Mouse (Mus musculus): Measurements from ENCODE around the gene Qser1. TPM values are rescaled to one million over a fixed set of nuclear protein-coding genes. Genes with fewer than 3 reads are reported as not detected.

The Qser1 gene
- 0.89 TPM for polyA plus RNA-seq (2017; shearing (Covaris generic))

DNA sequence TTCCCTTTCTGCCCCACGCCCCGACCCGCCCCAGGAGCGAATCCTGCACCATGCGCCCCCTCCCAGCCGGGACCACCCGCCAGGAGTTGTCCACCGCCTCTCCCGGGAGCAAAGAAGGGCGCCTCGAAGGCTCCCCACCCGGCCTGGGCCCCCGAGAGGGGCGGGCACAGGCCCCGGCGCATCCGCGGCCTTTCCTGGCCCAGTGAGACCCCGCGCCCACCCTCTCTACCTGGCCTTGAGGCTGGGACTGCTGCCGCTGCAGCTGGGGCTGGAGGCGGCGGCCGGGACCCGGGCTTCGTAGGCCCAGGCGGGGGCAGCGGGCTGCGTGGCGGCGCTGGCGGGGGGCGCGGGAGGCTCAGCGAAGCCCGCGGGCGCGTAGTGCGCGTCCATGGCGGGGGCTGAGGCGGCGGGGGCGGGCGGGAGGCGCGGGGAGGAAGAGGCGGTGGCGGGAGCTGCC lies at the start of gene Qser1:
TSS of gene Qser1 (minus strand) at position 390 of the 457 bp plus-strand sequence.

DNA sequence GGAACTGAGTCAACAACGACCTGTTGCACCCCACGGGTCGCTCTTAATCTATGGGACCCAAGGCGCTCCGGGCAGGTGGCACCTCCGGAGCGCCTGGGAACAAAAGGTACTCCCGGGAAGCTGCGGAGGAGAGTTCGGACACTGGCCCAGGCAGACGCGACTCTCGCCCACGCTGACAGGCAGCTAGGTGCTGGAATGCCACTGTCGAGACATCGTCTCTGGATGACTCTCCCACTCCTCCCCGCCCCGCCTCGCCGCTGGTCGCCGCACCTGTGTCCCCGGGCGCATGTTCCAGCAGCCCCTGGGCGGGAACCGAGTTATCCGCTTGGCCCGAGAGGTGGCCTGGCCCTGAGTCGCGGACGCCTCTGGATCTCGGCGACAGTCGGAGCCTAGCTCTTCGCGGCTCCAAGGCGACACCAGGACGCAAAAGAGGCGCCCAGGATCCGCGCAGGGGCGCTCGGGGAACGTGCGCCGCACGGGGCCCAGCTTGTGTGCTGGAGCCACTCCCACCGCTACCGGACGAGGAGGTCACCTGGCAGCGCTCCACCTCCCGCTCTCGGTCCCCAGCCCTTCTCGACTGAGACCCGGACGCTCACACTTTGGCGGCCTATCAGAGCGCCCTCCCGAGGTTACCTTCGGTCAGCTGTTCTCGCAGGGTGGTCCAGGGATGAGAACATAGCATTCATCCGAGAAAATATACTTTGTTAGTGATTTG lies 32.9 kb upstream of the Qser1 start, which contains the start of gene Prrg4:
TSS of gene Prrg4 (minus strand) at position 601 of the 715 bp plus-strand sequence.

DNA sequence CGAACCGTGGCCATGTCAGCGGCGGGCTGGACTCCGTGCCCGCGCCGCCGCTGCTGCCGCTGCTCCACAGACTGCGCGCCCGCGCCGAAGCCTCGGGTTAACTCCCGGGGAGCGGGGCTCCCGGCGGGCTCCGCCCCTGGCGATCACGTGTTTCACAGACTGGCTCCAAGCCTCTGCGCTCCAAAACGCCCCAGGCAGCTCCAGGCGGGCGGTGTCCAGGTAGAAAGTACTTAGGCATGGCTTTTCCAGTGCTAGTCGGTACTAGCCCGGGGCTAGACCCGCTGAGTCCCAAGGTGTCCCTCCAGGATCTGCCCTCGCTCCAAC lies 73.9 kb downstream of the Qser1 start, which contains the start of gene Depdc7:
TSS of gene Depdc7 (minus strand) at position 138 of the 324 bp plus-strand sequence.

DNA sequence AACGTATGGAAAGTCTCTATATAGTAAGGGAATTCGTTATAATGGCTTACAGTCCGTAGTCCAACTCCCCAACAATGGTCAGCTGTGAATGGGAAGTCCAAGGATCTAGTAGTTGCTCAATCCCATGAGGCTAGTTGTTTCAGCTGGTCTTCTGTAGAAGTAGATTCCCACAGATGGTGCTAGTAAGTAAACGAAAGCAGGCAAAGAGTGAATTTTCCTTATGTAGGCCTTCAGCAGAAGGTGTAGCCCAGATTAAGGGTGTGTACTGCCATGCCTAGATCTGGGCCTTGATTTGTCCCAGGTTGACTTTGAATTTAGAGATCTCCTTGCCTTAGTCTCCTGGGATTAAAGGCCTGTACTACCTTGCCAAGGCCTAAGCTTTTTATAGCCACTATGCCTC lies 100.3 kb downstream of the Qser1 start, which contains the start of gene Pin1rt1:
TSS of gene Pin1rt1 (minus strand) at position 101 of the 400 bp plus-strand sequence.

DNA sequence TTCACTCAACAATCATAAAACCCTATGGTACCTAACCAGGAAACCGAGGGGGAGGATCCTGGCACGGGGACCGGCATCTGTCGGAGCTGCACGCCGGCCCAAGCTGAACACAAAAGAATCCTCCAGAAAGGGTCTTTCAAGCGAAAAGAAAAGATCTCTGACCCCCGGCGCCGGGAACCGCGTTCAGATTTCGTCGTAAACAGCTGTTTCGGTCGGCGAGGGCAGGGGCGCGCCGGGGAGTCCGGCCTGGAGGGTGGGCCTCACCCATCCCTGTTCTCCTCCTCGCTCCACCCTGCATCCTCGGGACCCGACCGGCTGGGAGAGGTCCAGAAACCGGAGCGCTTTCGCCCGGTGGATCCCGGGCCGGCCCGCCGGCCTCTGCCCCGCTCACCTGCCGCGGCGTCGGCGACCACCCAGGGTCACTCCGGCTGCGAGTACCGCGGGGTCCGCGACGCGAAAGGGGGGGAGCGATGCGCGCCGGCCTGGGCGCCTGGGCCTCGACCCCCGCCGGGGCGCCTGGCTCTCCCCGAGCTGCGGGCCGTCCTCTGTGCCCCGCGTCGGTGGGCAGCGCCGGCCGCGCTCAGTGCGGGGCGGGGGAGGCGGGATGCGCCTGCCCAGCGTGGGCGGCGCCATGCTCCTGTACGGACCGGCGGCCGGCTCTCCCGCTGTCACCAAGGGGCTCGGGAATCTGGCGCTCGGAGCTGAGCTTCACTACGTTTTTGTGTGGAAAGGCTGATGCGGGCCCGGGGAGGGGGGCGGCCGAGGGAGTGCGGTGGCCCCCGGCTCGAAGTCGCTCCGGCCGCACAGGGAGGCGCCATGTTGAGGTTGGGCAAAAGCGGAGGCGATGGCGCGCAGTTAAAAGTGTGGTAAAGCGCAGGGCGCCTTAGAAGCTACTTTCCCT lies 104.7 kb downstream of the Qser1 start, which contains the start of gene Tcp11l1:
TSS of gene Tcp11l1 (minus strand) at position 585 of the 901 bp plus-strand sequence.

Other genes with a start within 250 kb of the Qser1 start
- 80.2 TPM for gene Cstf3, start 226.2 kb downstream of the Qser1 start, polyA plus RNA-seq (2017; shearing (Covaris generic))
- gene Tcp11l1, start 104.6 kb downstream of the Qser1 start, polyA plus RNA-seq (2017; shearing (Covaris generic)) = not detected
- not detected for gene Pin1rt1, start 100.4 kb downstream of the Qser1 start, polyA plus RNA-seq (2017; shearing (Covaris generic))
- not detected for gene Depdc7, start 73.9 kb downstream of the Qser1 start, polyA plus RNA-seq (2017; shearing (Covaris generic))
- gene Prrg4, start 33.1 kb upstream of the Qser1 start, polyA plus RNA-seq (2017; shearing (Covaris generic)) = 3.1 TPM
- gene Ccdc73, start 51.0 kb upstream of the Qser1 start, polyA plus RNA-seq (2017; shearing (Covaris generic)) = 3.2 TPM
- gene Eif3m, start 200.3 kb upstream of the Qser1 start, polyA plus RNA-seq (2017; shearing (Covaris generic)) = 332 TPM

All from activated CD4-positive, CD25-positive, alpha-beta regulatory T cell, adult 9 weeks (primary cell).